Mouse (Mus musculus) skeletal muscle tissue, postnatal 0 days (tissue): ENCODE results near the gene Gm21693. TPM values are rescaled to one million over a fixed set of nuclear protein-coding genes. Genes with fewer than 3 reads are reported as not detected.

ENCODE experiments used
- polyA plus RNA-seq: library from polyadenylated mRNA; unstranded; fragments of >200 nt; fragmentation: Nextera tagmentation; extraction: Ambion mirVana; gene quantifications from 2 replicates; pipeline ENCODE4 v1.2.1, GENCODE M21; 2015

Gm21693 gene
- polyA plus RNA-seq: not detected in 2 replicates

GRCm38 (mm10) chrY:3345229-3345628, at the start of gene Gm21693:
Gene Gm21693 (minus strand): TSS chrY:3345329.

GRCm38 (mm10) chrY:3306349-3306748, 38.8 kb downstream of the Gm21693 start, which contains the start of gene Gm21677:
Gene Gm21677 (minus strand): TSS chrY:3306449.

Other genes with a start within 250 kb of the Gm21693 start
- gene Gm21677, start 38.9 kb downstream of the Gm21693 start, polyA plus RNA-seq: not detected in 2 replicates
- not detected in 2 replicates for gene Gm21704, start 64.8 kb upstream of the Gm21693 start, polyA plus RNA-seq
- not detected in 2 replicates for gene Gm21708, start 64.8 kb upstream of the Gm21693 start, polyA plus RNA-seq